Mouse (Mus musculus) neural tube, embryonic 12.5 days (tissue): ENCODE results near the gene Baz1a. TPM values are rescaled to one million over a fixed set of nuclear protein-coding genes. Genes with fewer than 3 reads are reported as not detected.

Experiments
- ATAC-seq: fragments of 200-750 bp; cut with Nextera tagmentation; 2 replicates; pipeline ENCODE4 v1.8.0; 2017; ENCODE audit warnings: low read depth, mild to moderate bottlenecking, moderate TSS enrichment, moderate library complexity; ENCODE audit not compliant: low FRiP score
- H3K27ac ChIP-seq: fragments of 300-500 bp; sonication (generic); 2 replicates; pipeline ENCODE4 v1.5.1; 2016
- H3K27me3 ChIP-seq: fragments of 300-500 bp; sonication (generic); replicated peaks from 2 replicates; pipeline ENCODE4 v1.6.1; 2016; ENCODE audit warnings: mild to moderate bottlenecking
- H3K36me3 ChIP-seq: fragments of 300-500 bp; sonication (generic); 2 replicates; pipeline ENCODE4 v1.6.1; 2016; ENCODE audit warnings: mild to moderate bottlenecking
- H3K4me1 ChIP-seq: fragments of 300-500 bp; sonication (generic); 2 replicates; pipeline ENCODE4 v1.6.1; 2016
- H3K4me2 ChIP-seq: fragments of 300-500 bp; sonication (generic); replicated peaks from 2 replicates; pipeline ENCODE4 v1.6.1; 2016; ENCODE audit warnings: mild to moderate bottlenecking
- H3K4me3 ChIP-seq: fragments of 300-500 bp; sonication (generic); 2 replicates; pipeline ENCODE4 v1.5.1; 2016
- H3K9ac ChIP-seq: fragments of 300-500 bp; sonication (generic); 2 replicates; pipeline ENCODE4 v1.6.1; 2016; ENCODE audit warnings: mild to moderate bottlenecking
- H3K9me3 ChIP-seq: fragments of 300-500 bp; sonication (generic); 2 replicates; pipeline ENCODE4 v1.6.1; 2016; ENCODE audit warnings: mild to moderate bottlenecking
- WGBS: fragments of 180-500 bp; shearing (Covaris S2); methylation state at CpG from one replicate; pipeline ENCODE4 v1.1.7; 2016; 5-methylcytosine and 5-hydroxymethylcytosine counted together
- polyA plus RNA-seq: library from polyadenylated mRNA; unstranded; fragments of >200 nt; fragmentation: Nextera tagmentation; extraction: Ambion mirVana; gene quantifications from 2 replicates; pipeline ENCODE4 v1.2.1, GENCODE M21; 2016

The Baz1a gene
- polyA plus RNA-seq, 1 experiment from 2014 or later = 33.5 TPM

DNA sequence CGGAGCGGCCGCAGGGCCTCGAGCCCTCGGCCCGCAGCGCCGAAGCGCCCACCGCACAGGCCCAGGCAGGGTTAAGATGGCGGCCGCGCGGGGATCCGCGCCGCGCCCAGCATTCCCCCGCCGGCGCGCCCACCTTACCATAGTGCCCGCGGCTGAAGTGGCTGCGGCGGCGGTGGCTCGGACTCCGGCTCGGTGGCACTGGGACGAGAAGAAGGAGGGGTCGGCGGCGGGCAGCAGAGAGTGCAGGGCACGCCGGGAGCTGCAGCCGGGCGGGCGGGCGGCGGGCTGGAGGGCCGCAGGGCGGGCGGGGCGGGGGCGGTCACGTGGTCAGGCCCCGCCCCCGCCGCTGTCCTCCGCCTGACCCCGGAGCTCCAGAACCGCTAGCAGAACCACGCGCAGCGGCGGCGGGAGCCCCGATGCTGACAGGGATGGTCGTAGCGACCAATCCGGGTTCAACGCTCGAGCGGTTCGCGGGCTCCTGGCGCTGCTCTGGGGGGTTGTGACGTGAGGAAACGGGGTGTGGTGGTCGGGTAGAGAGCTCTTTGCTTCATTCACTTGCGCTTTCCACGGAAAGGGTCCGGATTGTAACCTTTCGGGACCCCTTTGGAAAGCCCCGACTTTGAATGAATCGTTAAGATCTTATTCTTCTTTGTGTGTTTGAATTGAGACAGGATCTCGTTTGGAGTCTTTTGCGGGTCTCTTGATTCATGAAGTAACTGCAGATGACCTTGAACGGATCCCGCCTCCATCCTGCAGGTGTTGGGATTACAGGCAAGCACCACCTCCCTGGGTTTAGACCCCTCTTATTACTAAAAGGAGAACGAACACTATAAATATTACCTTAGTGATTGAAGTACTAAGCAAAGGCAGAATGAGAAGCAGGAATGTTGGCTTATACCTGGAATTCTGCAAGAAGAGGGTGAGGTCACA lies 151.3 kb downstream of the Baz1a start, which contains the start of gene Cfl2:
Cfl2 (minus strand) TSS at position 272 of the 930 bp plus-strand sequence.
- Histone ChIP-seq H3K4me3 (peak within 1 kb of the TSS; percentile 93), H3K36me3 (peaks cover 8% of the 10 kb centered on the region), H3K27ac (peak within 1 kb of the TSS; percentile 98), H3K27me3 (no peaks in the 10 kb centered on the region), H3K4me1 (peaks cover 11% of the 10 kb centered on the region; the same call in 1 of the 2 replicates), H3K9me3 (no peaks in the 10 kb centered on the region), H3K9ac (peak within 1 kb of the TSS; percentile 99), H3K4me2 (peak within 1 kb of the TSS; percentile 68)
- 1% methylated on average over 82 of the region's 82 CpGs for WGBS
- peak; percentile 95 for ATAC-seq

DNA sequence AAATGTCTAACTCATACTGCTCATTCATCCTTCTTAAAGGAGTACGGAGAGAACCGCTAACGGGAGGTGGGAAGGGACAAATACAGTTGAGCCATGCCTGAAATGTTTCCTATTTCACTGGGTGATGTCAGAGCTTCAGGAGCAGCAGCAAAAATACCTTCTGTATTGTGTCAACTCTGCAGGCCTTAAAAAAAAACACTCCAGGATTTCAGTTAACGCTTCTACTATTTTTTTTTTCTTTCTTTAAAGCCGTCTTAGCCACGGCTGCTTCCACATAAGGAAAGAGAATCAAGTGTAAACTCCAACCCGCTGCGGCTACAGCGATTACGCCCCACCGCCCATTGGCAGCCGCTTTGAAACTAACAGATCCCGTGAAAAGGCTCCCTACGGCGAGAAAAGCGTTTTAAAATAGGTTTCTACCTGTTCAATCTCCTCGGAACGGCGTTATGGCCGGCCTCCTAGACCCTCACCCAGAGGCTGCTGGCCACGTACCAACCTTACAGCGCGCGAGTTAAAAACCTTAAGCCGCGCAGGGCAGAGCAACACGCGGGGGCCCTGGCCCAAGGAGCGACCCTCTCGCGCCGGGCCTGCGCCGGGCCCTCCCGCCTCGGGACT lies 152.1 kb downstream of the Baz1a start:
- WGBS = under 1% methylated on average over 36 of the region's 36 CpGs
- Histone ChIP-seq H3K9me3 (no peaks in the 10 kb centered on the region), H3K36me3 (peaks cover 13% of the 10 kb centered on the region), H3K27ac (peak overlapping the region; percentile 98), H3K27me3 (no peaks in the 10 kb centered on the region), H3K4me3 (peak overlapping the region; percentile 93), H3K9ac (peak overlapping the region; percentile 99), H3K4me1 (peaks cover 11% of the 10 kb centered on the region; the same call in 1 of the 2 replicates), H3K4me2 (peak overlapping the region; percentile 68)
- ATAC-seq = no peak; the same call in 1 of the 2 replicates

DNA sequence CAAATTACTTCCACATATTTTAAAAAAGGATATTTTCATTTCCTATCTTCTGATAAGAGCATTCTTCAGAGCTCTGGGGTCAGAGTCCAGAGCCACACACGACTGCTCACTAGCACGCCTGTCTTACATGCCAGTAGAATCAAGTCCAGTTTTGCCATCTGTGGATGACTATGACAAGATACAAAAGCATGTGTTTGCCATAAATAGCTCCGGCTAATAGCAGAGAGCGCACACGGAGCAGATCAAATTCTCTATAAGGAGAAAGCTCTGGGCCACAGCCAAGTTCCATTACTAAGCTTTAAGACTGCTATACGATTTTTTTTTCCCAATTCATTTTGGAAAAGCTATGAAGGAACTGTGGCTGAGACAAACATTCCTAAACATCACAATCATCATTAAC lies 154.6 kb downstream of the Baz1a start:
- Histone ChIP-seq H3K4me2 (peak overlapping the region; percentile 36; the same call in 1 of the 2 replicates), H3K9ac (no peak overlapping the region), H3K4me3 (no peak overlapping the region), H3K27ac (no peak overlapping the region), H3K36me3 (peaks cover 22% of the 10 kb centered on the region), H3K27me3 (no peaks in the 10 kb centered on the region), H3K4me1 (peaks cover 11% of the 10 kb centered on the region; the same call in 1 of the 2 replicates), H3K9me3 (no peaks in the 10 kb centered on the region)
- 82% methylated on average over 6 of the region's 6 CpGs for WGBS
- no peak for ATAC-seq

DNA sequence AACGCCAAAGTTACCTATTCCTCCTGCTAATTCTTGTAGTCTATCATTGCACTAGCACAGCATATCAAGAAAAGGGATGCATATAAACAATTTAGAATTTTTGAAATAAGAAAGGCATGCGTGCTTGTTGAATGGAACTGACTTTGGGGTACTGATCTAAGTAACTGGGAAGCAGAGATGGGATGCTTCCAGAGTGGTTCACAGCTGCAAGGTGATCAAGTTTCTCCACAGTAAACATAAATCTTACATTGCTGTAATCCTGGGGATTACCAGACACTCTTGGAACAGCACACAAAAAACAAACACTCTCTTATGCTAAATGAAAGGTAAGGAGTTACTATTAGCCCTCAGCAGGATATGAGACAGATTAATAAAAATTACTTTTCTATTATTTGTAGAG lies 163.6 kb downstream of the Baz1a start:
- Histone ChIP-seq H3K9me3 (no peaks in the 10 kb centered on the region), H3K27me3 (no peaks in the 10 kb centered on the region), H3K4me3 (no peak overlapping the region), H3K4me1 (no peaks in the 10 kb centered on the region), H3K9ac (no peak overlapping the region), H3K4me2 (no peak overlapping the region), H3K36me3 (peaks cover 4% of the 10 kb centered on the region; the same call in 1 of the 2 replicates), H3K27ac (no peak overlapping the region)
- no peak for ATAC-seq
- 91% methylated on average over 2 of the region's 2 CpGs for WGBS

DNA sequence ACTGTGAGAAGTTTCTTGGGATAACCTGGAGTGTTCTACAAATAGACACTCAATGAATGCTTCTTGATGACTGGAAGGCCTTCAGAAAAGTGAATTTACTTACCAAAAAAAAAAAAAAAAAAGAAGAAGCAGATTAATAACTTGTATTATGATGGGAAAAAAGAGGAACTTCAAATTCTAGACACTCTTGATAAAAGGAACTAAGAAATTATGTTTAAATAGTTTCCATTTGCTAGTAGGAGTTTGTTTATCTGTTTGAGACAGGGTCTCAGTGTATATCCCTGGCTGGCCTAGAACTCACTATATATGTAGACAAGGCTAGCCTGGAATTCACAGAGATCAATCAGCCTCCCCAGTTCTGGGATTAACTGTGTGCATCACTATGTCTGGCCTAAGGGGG lies 169.7 kb downstream of the Baz1a start:
- no peak for ATAC-seq
- no peak overlapping the region for H3K9ac ChIP-seq
- H3K27ac ChIP-seq = no peak overlapping the region

More for the DNA sequence above, 169.7 kb downstream of the Baz1a start:
- H3K36me3 ChIP-seq = no peaks in the 10 kb centered on the region
- no peaks in the 10 kb centered on the region for H3K27me3 ChIP-seq
- no peaks in the 10 kb centered on the region for H3K9me3 ChIP-seq
- H3K4me2 ChIP-seq = no peak overlapping the region
- H3K4me1 ChIP-seq = no peaks in the 10 kb centered on the region
- H3K4me3 ChIP-seq = no peak overlapping the region

Other genes starting within 250 kb of the Baz1a start
- 180 and 191 TPM in 2 replicates for gene Snx6, start 218.6 kb downstream of the Baz1a start, polyA plus RNA-seq
- 307 and 337 TPM in 2 replicates for gene Cfl2, start 151.5 kb downstream of the Baz1a start, polyA plus RNA-seq
- gene Gm20403, start 27.8 kb downstream of the Baz1a start, polyA plus RNA-seq = not detected in 2 replicates
- 32.5 and 34.2 TPM in 2 replicates for gene 2700097O09Rik, start 65.8 kb upstream of the Baz1a start, polyA plus RNA-seq
- gene Srp54a, start 65.9 kb upstream of the Baz1a start, polyA plus RNA-seq = 157 and 175 TPM in 2 replicates
- 22.3 and 28.5 TPM in 2 replicates for gene Fam177a, start 110.1 kb upstream of the Baz1a start, polyA plus RNA-seq
- gene Srp54b, start 140.8 kb upstream of the Baz1a start, polyA plus RNA-seq = 58.2 and 65.5 TPM in 2 replicates
- gene 1700047I17Rik2, start 185.2 kb upstream of the Baz1a start, polyA plus RNA-seq = 2.5 TPM in 1 of 2 replicates, not detected in the other
- gene Srp54c, start 215.8 kb upstream of the Baz1a start, polyA plus RNA-seq = 70.2 and 81.4 TPM in 2 replicates